Mouse (Mus musculus) G1E (cell line): ENCODE measurements around the gene Exosc7. TPM values are rescaled to one million over a fixed set of nuclear protein-coding genes. Genes with fewer than 3 reads are reported as not detected.

Experiments used
- ATAC-seq: 2 replicates; pipeline ENCODE4 v1.8.0; 2016; ENCODE audit warnings: mild to moderate bottlenecking; ENCODE audit not compliant: insufficient number of reproducible peaks, poor library complexity, low FRiP score, severe bottlenecking; ENCODE audit errors: extremely low read depth
- DNase-seq: peaks from one replicate; pipeline ENCODE4 v3.0.0; 2012; ENCODE audit warnings: low spot score
- H3K27me3 ChIP-seq: 2 replicates; pipeline ENCODE4 v1.6.1; 2012; ENCODE audit warnings: mild to moderate bottlenecking, low read length, inconsistent platforms; ENCODE audit not compliant: insufficient read depth
- H3K36me3 ChIP-seq: replicated peaks from 2 replicates; pipeline ENCODE3; 2012; ENCODE audit warnings: mild to moderate bottlenecking, inconsistent platforms
- H3K4me1 ChIP-seq: 2 replicates; pipeline ENCODE4 v1.6.1; 2012; ENCODE audit warnings: low read depth, low read length, inconsistent platforms, mixed read lengths; ENCODE audit not compliant: insufficient read depth
- H3K4me3 ChIP-seq: 2 replicates; pipeline ENCODE4 v1.5.1; 2012; ENCODE audit warnings: low read depth, mild to moderate bottlenecking, inconsistent platforms, low read length, moderate library complexity, mixed read lengths
- H3K9me3 ChIP-seq: replicated peaks from 2 replicates; pipeline ENCODE4 v1.6.1; 2012; ENCODE audit warnings: inconsistent platforms
- CTCF ChIP-seq: IDR thresholded peaks from 2 replicates; pipeline ENCODE4 v1.5.1; 2012; ENCODE audit warnings: low read depth, low read length, inconsistent platforms, mixed read lengths
- GATA1 ChIP-seq: IDR thresholded peaks from 2 replicates; pipeline ENCODE4 v1.6.1; 2012; ENCODE audit warnings: borderline replicate concordance, low read length, inconsistent platforms, mixed read lengths
- GATA2 ChIP-seq: IDR thresholded peaks from 2 replicates; pipeline ENCODE4 v1.6.1; 2012; ENCODE audit warnings: low read depth, low read length, inconsistent platforms, borderline replicate concordance
- POLR2AphosphoS5 ChIP-seq: IDR thresholded peaks from 2 replicates; pipeline ENCODE4 v1.6.1; 2012; ENCODE audit warnings: low read depth, low read length, inconsistent platforms; ENCODE audit not compliant: insufficient replicate concordance
- TAL1 ChIP-seq: conservative IDR thresholded peaks from 2 replicates; pipeline ENCODE4 v1.6.1; 2012; ENCODE audit warnings: low read depth, low read length, inconsistent platforms, mixed read lengths
- polyA plus RNA-seq: library from polyadenylated mRNA; stranded (reverse); fragments of >175 nt; gene quantifications from 2 replicates; pipeline ENCODE4 v1.2.3, GENCODE M21; 2012
- total RNA-seq, 2 experiments: library from RNA; stranded (forward) in 1 of 2; stranded (reverse) in 1 of 2; fragments of 200-1000 nt in 1 of 2; fragments of >200 nt in 1 of 2; fragmentation: Nextera tagmentation in 1 of 2; gene quantifications; 2 replicates each; pipeline ENCODE4 v1.2.3; 2014 to 2017

Gene Exosc7
- total and polyA plus RNA-seq, 3 experiments: 17.8 to 95.8 (median 45.4) TPM

- Histone ChIP-seq H3K36me3 (no peaks in the 10 kb centered on the region), H3K4me1 (0 out of 2 replicates have a peak, but pooled peaks cover 2% of the 10 kb centered on the region), H3K9me3 (no peaks in the 10 kb centered on the region), H3K4me3 (no peak within 1 kb of the TSS), H3K27me3 (peaks cover 35% of the 10 kb centered on the region)
- TF ChIP-seq TAL1 (no peak), GATA1 (no peak), CTCF (no peak), GATA2 (no peak), POLR2AphosphoS5 (no peak)
- no peak for DNase-seq
- ATAC-seq: no peak
These were observed 37.4 kb downstream of the Exosc7 start, which contains the start of gene Clec3b for GRCm38 (mm10) chr9:123150241-123151020. TSS of gene Clec3b (plus strand) at chr9:123150946.

DNA sequence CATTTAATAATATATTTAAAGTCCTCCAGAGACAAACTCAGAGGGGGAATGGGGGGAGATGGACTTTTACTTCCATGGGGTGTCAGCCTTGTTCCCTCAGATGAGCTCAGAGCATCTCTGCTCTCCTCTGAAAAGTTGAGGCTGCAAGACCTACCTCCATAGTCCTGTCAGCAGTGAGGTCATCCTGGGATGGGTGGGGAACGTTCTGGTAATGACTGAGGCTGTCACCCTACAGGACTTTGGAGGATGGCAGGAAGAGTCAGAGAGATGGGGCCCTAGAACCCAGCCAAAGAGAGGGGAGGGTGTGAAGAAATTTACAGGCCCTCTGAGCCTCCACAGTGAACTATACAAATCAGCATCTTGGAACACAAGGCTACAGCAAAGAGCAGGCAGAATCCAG is 38.5 kb downstream of the Exosc7 start:
- Histone ChIP-seq H3K36me3 (no peaks in the 10 kb centered on the region), H3K9me3 (no peaks in the 10 kb centered on the region), H3K27me3 (peaks cover 37% of the 10 kb centered on the region), H3K4me1 (peaks cover 5% of the 10 kb centered on the region; the same call in 1 of the 2 replicates), H3K4me3 (no peak overlapping the region)
- ATAC-seq (no peak), DNase-seq (no peak)
- TF ChIP-seq POLR2AphosphoS5 (no peak), TAL1 (no peak), CTCF (no peak), GATA1 (no peak), GATA2 (no peak)

GRCm38 (mm10) chr9:123152026-123152425 is 39.0 kb downstream of the Exosc7 start:
- DNase-seq (no peak), ATAC-seq (no peak)
- peaks cover 10% of the 10 kb centered on the region for H3K4me1 ChIP-seq
- peaks cover 39% of the 10 kb centered on the region for H3K27me3 ChIP-seq
- H3K36me3 ChIP-seq: no peaks in the 10 kb centered on the region
- H3K4me3 ChIP-seq: no peak overlapping the region
- no peaks in the 10 kb centered on the region for H3K9me3 ChIP-seq
- no peak for TF ChIP-seq GATA1
- TF ChIP-seq TAL1: no peak
- no peak for TF ChIP-seq CTCF
- TF ChIP-seq GATA2: no peak
- no peak for TF ChIP-seq POLR2AphosphoS5

DNA sequence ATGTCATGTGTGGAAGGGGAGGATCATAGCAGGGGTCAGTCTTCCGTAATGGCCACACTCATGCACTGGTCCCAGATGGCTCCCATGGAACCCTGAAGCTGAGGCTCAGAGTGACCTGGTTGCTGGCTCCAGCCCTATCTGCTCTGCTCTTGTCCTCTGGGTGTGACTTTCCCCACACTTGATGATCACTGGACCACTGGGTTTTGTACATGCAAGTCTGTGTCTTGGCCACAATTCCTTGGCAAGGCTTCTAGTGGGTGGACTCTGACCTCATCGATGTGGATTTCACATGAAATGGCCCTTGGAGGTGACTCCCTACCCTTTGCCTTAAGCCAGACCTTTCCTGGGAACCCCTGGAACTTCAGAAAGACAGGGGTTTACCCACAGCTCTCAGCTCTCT is 40.1 kb downstream of the Exosc7 start:
- Histone ChIP-seq H3K27me3 (peaks cover 32% of the 10 kb centered on the region), H3K36me3 (no peaks in the 10 kb centered on the region), H3K9me3 (no peaks in the 10 kb centered on the region), H3K4me1 (peaks cover 14% of the 10 kb centered on the region), H3K4me3 (no peak overlapping the region)
- ATAC-seq (no peak), DNase-seq (no peak)
- TF ChIP-seq TAL1 (no peak), CTCF (no peak), GATA1 (no peak), POLR2AphosphoS5 (no peak), GATA2 (no peak)

GRCm38 (mm10) chr9:123156910-123157361 is 43.9 kb downstream of the Exosc7 start:
- H3K36me3 ChIP-seq: no peaks in the 10 kb centered on the region

GRCm38 (mm10) chr9:123157699-123158098 is 44.7 kb downstream of the Exosc7 start:
- 0 out of 2 replicates have a peak, but pooled peaks have one; percentile 22 for ATAC-seq
- Histone ChIP-seq H3K36me3 (no peaks in the 10 kb centered on the region), H3K4me1 (peaks cover 14% of the 10 kb centered on the region), H3K4me3 (no peak overlapping the region), H3K27me3 (peaks cover 20% of the 10 kb centered on the region), H3K9me3 (no peaks in the 10 kb centered on the region)
- no peak for TF ChIP-seq TAL1
- no peak for TF ChIP-seq CTCF
- no peak for DNase-seq

More at GRCm38 (mm10) chr9:123156910-123157361, 43.9 kb downstream of the Exosc7 start:
- no peak for ATAC-seq
- Histone ChIP-seq H3K27me3 (peaks cover 20% of the 10 kb centered on the region), H3K4me3 (no peak overlapping the region), H3K4me1 (peaks cover 14% of the 10 kb centered on the region), H3K9me3 (no peaks in the 10 kb centered on the region)
- TF ChIP-seq GATA2: no peak
- no peak for TF ChIP-seq TAL1
- TF ChIP-seq CTCF: no peak
- TF ChIP-seq POLR2AphosphoS5: no peak
- peak; percentile 6 for DNase-seq
